Mouse (Mus musculus) lung, postnatal 4 days (tissue): ENCODE measurements at regions not wholly inside any gene's neighbourhood (a gene's known extent, or its start where the extent isn't known, plus 50 kb on each side); places are given as distances from the start of the nearest gene placed in this dataset.

Experiments
- DNase-seq, 2 experiments: peaks; one replicate each; pipeline ENCODE4 v3.0.0; 2021

DNA sequence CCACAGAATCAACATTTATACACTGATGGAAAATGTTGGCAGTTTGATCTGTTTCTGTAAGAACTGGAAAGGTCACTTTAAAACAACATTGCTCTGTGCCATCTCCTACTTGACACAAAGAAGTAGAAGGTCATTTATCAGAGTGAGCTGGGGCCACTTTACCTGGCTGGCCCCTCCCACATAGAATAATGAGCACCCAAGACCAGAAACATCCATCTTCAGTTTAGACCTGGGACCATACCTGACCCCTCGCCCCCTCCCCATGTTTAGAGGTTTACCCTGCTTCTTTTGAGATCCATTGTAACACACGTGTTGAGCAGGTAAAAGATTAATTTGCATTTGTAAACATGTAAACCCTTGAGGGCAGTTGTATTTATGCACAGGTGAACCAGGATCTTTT, 366.8 kb upstream of the Adgrl2 start:
- no peak for DNase-seq

DNA sequence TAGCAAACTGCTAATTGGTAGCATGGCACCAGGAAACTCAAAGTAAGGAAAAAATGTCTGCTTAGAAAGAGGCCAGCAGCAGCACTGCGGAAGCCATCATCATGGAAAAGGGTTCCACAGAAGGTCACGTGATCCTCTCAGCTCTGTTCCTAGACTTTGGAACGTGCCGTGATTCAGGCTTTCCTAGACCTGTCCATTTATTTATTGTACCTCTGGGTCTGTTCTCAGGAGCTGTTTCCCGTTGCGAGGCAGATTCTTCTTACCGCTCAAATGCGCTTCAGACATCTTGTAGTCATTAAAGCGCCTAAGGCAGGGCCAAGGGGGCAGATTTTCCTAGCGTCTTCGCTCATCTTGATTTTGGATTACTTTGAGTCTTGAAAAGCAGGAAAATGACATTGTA, 365.0 kb upstream of the Adgrl2 start:
- DNase-seq: no peak

DNA sequence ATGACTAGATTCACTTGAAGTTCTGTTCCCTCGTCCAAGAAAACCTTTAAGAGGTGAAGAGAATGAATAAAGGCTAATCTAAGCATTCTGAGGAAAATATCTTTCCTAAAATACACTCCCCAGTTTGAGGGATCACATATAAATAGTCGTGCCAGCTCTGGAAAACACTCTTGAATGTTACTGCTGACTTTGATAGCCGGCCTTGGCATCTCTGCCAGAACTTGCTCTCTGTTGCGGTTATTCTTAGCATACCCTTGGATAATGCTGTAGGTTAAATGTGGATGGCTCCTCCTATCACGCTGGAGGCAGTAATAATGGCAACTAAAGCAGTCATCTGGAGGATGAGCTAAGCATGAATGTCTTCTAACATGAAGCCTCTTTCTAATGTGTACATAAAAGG, 363.6 kb upstream of the Adgrl2 start:
- DNase-seq: no peak

DNA sequence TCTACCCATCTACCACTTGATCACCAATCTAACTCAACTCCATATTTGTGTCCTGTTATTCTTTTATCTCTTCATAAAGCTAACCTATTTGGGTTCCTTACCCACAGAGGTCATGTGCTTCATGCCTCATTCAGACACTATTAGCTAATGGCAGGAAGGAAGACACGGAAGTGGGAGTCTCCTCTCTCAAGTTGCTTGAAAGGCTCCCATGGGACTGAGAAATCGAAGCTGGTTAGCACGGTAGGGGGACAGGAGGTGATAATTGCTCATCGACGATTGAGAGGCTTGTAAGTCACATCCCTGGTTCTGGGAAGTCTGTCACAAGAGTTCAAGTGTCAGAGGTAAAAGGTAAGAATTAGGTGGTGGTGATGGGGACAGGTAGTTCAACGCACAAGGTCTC, 362.2 kb upstream of the Adgrl2 start:
- no peak for DNase-seq

DNA sequence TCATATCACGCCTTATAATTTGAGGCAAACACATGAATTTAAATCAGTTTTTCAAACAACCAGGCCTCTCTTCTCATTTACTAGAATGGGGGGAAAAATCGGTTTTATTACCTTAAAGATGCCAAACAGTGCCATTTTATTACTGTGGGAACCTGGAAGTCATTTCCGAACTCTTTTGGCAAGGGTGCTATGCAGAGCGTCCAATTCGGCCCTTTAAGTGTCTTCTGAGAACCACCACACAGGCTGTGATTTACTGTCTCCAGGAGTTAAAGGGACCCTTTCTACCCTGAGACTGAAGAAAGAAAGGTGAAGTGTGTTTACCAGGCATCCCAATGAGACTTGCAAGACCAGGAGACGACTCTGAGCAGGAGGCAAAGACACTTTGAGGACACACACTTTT, 359.4 kb upstream of the Adgrl2 start:
- no peak for DNase-seq

DNA sequence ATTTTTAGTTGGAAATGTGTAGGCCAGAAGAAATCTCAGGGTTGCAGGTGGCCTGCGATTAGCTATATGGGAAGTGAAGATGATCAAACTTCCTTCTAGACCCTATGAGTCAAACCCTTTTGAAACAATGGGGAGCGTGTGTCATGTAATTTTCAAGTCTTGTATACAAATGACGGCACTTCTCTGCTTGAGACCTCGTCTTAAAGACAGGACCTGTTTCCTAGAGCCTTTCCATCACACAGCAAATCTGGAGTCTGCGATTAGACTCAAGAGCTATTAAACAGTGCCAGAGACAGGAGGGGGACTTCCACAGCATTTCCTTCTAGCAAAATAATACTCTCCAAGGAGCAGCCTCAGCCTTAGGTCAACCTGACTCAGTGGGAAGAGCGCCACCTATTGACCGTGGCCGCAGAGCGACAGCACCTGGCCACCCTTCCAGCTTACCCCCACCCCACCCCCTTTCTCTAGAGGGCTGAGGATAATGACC, 358.9 kb upstream of the Adgrl2 start:
- DNase-seq: peak; percentile 79 to 81

DNA sequence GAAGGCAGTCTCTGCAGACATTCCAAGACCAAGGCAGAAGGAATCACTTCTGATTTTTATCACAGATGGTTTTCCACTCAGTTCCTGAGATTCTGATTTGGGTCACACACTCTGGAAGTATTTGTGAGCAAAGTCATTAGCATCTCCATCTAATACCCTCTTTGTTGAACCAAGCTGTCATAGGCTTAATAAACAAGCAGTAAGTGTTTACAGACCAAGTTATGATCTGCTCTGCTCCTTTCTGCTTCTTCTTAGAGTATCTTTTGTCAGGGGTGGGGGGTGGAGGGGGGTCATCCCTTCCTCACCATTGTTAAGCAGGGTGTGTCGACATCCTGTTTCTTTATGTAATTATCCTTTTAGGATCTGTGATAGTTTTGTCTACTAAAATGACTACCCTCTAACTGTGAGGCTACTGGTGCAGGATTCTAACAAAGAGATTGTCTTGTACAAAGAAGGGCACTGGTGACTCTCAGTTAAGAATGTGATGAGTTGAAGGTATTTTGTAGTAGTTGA, 358.2 kb upstream of the Adgrl2 start:
- DNase-seq: no peak

DNA sequence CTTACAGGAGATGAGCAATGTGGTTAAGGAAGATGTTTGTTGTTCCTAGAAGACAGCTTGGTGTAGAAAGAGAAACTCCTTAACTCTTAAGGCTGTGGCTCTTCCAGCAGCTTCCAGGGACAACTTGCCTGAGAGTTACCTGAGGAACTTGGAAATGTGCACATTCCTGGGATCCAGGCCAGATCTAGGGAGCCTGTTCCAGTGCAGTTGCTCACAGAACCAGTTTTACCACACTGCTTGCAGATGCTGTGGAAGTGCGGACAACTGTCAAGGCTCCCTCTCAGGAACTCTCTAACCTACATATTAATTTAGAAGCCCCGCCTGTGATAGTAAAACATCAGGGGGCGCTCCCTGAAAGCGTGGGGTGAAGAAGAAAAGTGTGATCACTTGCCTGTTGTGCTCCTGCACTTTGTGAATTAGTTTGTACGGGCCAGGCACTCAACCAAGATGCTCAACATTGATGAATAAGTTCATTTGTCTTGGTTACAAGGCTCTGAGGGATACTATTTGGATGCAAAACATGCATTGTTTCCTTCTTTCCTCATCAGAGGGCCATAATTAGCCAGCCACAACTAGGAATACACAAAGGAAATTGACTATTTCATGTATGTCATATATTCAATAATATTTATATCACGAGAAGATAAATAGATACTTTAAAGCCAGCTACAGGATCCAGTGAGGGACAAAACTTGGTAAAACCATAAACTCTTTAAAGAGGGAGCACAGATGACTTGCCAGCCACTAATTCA, 357.1 kb upstream of the Adgrl2 start:
- peak; percentile 36 to 37 for DNase-seq

DNA sequence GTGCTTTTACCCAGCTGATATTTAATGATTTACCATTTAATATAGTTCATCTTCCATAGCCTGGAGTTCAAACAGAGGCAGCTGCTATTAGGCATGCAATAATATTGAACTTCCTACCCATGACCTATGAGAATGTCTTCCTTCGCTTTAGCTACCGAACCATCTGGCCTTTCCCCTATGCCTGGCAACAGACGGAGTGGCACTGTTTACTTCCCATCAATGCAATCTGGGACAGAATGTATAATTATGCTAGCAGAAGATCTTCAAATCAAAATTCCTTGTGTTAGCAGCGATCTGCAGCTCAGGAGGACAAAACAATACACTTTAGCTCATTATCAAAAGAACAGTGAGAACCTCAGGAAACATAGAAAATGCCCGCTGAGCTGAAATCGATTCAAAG, 352.2 kb upstream of the Adgrl2 start:
- DNase-seq: no peak

DNA sequence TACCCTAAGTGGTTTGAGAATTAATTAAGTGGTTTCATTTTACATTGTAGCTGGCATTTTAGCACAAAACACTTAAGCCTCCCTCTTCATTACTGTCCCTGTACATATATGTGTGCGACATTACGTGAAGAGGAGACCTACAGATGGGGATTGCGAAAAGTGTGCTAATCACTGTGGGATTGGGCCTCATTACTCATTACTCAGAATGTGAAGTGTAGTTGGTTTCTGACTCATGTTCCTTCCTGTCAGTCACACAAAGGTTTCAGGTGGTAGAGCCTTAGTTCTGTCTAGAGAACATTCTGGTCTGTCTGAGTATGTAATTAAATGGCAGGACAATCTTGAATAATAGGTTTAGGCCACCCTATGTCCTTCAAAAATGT, 349.0 kb upstream of the Adgrl2 start:
- no peak for DNase-seq

DNA sequence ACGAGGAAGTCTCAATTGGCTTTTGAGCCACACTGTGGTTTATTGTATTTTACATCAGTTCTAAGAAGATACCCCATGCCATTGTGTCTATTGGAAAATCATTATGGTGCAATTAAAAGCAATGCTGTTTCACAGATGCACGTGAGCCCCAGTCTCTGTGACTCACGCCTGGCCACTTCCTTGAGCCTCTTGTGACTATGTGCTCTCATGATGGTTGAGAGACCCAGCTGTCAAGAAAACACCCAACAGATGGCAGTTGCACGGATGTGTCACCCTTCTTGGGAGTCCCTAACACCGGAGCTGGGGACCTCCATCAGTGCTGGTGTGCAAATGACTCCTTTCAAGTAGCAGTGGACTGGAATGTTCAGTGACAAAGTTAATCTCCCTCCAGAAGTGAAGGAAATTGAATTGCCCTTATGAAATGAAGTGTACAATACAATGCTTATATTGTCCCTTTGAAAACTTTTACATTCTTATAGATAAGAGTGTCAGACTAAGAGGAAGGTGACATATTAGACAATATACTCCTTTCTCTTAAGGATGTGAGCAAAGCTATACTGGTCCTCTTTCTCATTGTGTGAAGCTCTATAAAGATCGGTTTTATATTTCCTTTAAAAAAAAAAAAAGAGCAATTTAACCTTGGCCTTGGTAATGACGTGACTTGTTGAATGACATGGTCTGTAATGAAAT, 348.5 kb upstream of the Adgrl2 start:
- DNase-seq: peak in 1 of 2 experiments; percentile 21

DNA sequence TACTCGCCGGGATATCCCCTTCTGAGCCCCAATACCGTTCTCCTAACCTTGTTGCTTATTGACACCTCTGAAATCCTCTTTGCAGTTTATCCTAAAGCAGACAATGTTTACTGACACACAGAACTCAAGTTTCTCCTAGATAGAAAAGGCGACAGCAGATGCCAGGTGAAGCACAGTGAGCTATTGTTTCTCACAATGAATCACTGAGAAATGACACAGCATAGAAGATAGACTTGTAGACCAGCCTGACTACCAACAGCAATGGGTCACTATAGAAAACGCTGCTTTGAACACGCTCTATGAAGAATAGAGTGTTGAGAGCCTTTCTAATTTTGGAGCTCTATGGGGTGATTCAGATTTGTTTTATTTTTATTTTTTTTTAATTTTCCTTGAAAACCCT, 344.9 kb upstream of the Adgrl2 start:
- DNase-seq: no peak

DNA sequence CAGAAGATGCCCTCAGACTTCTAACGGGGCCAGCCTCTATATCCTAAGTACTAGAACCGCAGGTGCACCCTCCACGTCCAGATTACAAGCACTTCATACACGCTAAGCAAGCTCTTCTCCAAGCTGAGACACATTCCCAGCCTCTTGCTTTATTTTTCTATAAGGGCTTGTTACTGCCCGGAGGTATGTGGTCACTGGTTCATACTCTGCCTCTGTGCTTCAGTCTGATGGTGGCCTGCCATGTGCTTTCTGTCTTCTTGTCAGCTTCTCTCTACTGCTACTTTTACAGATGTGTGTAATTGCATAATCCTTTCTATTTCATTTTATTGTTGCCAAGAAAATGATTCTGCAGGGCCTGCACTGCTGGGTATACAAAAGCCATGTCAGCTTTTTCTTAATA, 343.3 kb upstream of the Adgrl2 start:
- DNase-seq: no peak

DNA sequence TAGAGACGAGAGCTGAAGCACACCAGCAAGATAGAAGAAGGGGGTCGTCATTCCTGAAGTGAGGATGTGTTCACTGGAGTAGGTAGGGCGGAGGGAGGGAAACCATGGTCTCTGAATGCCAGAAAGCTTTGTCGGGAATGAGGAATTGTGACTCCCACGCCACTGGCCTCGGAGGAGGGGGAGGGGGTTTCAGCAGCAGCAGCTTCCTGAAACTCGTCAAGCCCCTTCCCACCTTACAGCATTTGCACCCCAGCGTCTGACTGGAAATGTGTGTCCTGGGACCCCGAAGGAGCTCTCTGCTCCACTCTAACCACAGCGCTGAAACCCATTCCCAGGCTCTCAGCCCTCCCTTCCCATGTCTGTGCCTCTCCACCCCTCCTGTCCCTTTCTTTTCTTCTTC, 342.8 kb upstream of the Adgrl2 start:
- DNase-seq: no peak

DNA sequence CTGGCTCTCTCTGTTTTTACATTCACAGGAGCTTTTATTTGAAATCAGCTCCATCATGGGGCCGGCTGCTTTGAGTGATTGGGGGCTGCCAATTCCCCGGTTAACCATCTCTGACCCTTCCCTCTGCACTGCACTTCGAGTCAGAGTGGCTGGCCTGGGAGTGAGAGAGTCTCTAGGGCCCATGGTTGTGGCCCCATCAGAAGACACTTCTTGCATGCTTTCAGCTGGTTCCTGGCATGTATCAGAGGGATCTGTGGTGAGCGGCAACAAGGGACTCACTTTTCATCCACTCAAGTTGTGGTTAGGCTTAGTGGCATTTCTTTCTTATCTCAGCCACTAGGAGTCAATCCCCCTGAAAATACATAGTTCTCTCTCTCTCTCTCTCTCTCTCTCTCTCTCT, 341.8 kb upstream of the Adgrl2 start:
- no peak for DNase-seq

DNA sequence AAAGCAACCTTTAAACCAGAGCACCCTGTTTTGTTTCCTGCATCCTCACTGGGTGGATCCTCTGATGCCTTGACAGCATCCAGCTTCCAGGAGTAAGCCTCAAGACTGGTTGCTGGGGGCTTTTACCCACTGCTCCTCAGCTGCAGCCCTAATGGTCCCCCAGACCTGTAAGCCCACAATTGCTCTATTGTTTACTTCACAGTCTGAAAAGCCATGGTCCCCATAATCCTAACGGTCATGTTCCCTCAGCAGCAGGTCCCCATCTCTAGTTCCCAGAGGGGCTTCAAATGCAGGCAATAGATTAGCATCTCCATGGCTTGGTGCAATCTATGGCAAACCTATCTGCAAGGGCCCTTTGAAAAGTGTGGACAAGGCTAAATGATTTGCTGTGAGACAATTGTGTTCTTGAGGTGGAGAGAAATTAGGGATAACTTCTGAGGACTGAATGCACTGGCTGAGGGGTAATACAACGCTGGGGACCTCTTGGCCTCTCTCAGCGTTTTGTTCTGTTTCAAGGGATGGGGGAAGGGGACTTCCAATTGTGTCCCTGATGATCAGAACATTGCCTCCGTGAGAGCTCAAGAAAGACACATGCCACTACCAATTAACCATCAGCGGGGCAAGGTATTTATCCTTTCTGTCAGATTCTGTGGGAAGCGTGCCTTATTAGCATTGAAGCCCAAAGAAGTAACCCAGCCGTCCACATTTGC, 341.1 kb upstream of the Adgrl2 start:
- no peak for DNase-seq

DNA sequence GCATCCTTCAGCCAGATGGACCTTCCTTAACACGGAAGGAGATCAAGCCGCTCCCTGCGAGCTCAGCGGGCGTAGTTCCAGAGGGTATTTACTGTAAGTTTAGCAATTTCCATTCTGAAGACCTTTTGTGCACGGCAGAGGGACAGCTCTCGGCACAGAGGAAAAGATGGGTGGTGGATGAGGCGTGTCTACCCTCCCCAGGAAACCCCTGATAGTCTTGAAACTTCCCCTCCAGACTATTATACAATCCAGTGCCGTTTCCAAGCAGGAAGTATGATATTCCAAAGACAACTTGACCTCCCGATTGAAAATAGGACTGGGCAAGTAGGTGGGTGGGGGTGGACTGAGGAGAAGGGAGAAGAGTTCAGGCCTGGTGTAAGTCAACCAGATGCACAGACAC, 340.4 kb upstream of the Adgrl2 start:
- peak; percentile 51 to 77 for DNase-seq

DNA sequence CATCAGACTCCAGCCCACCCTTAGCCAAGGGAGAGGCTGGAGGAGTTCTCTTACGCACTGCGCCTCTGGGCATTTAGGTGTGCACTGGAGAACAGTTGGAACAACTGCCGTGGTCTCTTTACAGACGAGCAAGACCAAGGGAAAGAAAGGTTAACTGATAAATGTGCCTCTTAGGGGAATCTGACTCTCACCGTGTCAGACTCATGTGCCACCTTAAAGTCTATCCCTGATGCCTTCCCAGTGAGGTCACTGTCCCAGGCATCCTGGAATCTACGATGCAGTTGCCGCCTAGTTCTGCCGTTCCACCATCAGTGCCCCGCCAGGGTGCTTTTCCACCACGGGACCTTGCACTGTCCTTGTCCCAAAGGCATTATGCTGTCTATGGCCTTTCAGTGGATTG, 339.7 kb upstream of the Adgrl2 start:
- DNase-seq: no peak

DNA sequence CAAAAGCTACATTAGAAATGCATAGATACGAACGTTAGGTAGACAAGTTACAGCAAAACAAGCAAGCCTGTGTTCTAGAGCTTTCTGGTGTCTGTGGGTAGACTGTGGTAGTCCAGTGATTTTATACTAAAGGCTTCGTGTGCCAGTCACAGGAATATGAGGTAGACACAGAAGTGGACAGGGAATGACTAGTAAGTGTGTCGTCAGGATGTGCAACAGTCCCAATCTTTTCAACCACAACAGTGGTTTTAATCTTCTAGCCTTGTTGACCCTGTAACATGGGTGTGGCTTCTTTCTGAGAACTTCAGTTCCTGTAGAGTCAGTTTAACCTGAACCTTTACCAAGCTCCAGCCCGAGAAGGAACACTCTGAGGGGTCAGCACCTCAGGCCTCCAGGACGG, 339.3 kb upstream of the Adgrl2 start:
- DNase-seq: no peak

DNA sequence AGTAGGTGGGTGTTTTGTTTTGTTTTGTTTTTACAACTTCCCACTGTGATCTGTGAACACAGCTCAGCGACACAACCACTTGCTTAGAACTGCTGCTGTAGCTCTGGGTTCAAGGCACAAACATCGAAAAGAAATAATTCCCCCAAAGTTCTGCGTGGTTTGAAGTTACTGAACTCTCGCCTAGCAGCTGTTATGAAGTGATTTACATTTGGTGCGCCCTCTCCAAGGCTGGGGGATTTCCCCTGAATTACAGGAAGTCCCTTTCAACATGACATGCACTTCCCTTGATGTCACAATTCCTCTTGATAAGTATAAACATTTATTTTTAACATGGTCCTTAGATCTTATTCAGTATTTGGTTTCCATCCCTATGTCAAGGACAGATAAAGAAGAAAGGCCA, 336.3 kb upstream of the Adgrl2 start:
- DNase-seq: peak; percentile 57 to 64

DNA sequence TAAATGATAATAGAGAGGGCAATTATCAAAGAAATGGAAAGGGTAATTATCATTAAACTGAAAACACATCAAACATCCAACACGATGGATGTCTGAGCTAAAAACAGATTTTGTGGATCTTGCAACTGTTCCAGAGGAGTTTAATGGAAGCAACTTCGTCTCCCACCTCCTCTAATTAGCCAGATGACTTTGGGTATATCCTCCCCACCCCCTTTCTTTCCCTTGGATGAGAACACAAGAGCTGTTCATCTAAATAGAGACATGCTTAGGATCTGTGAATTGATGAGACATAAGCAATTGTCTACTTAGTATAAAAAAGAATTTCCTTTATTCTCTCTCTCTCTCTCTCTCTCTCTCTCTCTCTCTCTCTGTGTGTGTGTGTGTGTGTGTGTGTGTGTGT, 333.7 kb upstream of the Adgrl2 start:
- no peak for DNase-seq

DNA sequence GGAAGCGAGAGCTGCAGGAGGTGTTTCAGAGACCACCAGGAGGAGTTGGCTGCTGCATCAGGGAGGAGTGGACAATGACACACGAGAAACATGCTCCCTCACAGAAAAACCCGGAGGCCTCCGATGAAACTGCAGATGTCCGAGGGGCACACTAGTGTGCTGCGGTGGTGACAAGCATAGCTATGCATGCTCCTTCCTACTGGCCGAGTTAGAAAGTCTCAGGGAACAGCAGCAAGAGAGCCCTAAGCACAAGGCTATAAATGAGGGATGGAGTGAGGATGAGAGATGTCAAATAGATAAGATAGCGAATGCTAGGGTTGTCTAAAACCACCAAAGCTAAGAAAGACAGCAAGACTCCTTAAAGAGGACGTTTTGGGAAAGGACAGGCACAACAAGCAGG, 328.4 kb upstream of the Adgrl2 start:
- no peak for DNase-seq

DNA sequence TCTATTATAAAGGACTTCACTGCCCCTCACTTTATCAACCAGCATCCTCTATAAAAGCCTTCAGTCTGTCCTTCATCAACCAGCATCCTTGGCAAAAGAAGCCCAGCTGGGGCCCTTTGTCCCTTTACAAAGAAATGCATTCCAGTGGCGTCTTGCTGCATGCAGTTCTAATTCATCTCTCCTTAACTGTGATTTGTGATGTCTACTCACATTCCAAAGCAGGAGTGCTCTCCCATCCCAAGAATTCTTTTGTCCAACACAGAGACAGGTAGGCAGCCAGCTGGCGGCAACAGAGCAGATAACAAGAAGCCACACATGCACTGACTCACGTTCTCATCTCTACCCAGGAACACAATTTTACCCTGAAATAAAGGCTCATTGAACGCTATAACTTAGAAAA, 323.9 kb upstream of the Adgrl2 start:
- DNase-seq: no peak

DNA sequence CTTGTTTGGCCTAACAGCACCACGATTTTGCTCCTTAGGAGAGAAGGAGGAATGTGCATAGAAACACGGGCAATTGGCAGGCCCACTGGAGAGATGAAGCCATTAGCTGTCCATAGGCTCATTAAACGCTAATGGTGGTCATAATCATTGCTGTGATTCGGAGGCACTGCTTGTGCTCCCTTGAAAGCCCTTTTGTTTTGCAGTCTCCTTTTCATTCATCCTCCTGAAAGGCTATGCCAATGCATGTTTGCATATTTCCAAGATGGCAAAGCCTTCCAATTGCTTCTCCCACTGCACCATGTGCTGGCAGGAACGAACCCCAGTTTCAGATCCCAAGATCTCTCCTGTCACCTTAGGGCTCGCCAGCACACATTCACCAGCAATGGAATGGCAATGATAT, 322.9 kb upstream of the Adgrl2 start:
- DNase-seq: no peak
